Mouse (Mus musculus) heart, postnatal 14 days (tissue): ENCODE measurements around the gene Wdr48. TPM values are rescaled to one million over a fixed set of nuclear protein-coding genes. Genes with fewer than 3 reads are reported as not detected.

Source experiments
- DNase-seq, 2 experiments: peaks; one replicate each; pipeline ENCODE4 v3.0.0; 2021 to 2022
- intact Hi-C: fragments of 180-260 bp; cut with DNase I; formaldehyde crosslinking; loops from one replicate; pipeline ENCODE4 v1.15.1; 2025
- long read RNA-seq, 2 experiments: library from polyadenylated mRNA; stranded (forward); transcript quantifications; one replicate each; pipeline ENCODE4 v2.0.0; 2021
- total RNA-seq, 2 experiments: library from RNA; stranded (reverse); gene quantifications; 2 replicates each; pipeline ENCODE4 v1.2.3; 2021

Wdr48 gene
- 10 to 100 TPM; 28.9 to 29.6 TPM for total RNA-seq
- long read RNA-seq, experiment 1, transcript Wdr48-201 (19 exons, 3,845 nt), result major isoform, 13 of 15 reads
- long read RNA-seq, experiment 1, partial matches to known transcripts, result 1 of 15 reads
- long read RNA-seq, experiment 1, other reads (novel, unspliced or antisense), result 1 of 15 reads
- long read RNA-seq, experiment 2, transcript Wdr48-201 (19 exons, 3,845 nt), result major isoform, 7 of 12 reads
- long read RNA-seq, experiment 2, partial matches to known transcripts, result 1 of 12 reads
- long read RNA-seq, experiment 2, other reads (novel, unspliced or antisense), result 4 of 12 reads

- peak; percentile 94 to 98 for DNase-seq
These were observed at the start of gene Wdr48 for GRCm38 (mm10) chr9:119894339-119895009. Gene Wdr48 (plus strand): TSS chr9:119894878.

GRCm38 (mm10) chr9:119847187-119847586 is 47.5 kb upstream of the Wdr48 start:
- DNase-seq, result no peak
- intact Hi-C loops, result no loop called here

More at GRCm38 (mm10) chr9:119894339-119895009, at the start of gene Wdr48:
- intact Hi-C loops, result loop anchor here (5.0 kb wide), 1 partner anchor 437 kb away; no protein-coding TSS in a partner anchor

GRCm38 (mm10) chr9:119848671-119849070 is 46.0 kb upstream of the Wdr48 start:
- intact Hi-C loops, result no loop called here
- no peak for DNase-seq

- DNase-seq, result no peak
- intact Hi-C loops, result no loop called here
These were observed 45.5 kb upstream of the Wdr48 start for GRCm38 (mm10) chr9:119849214-119849613.

- no peak for DNase-seq
- intact Hi-C loops, result no loop called here
These were observed 42.2 kb upstream of the Wdr48 start for GRCm38 (mm10) chr9:119852347-119853030.

- intact Hi-C loops, result no loop called here
- DNase-seq, result no peak
These were observed 41.4 kb upstream of the Wdr48 start for GRCm38 (mm10) chr9:119853071-119853846.

GRCm38 (mm10) chr9:119854170-119854569 is 40.5 kb upstream of the Wdr48 start:
- DNase-seq, result no peak
- intact Hi-C loops, result no loop called here

GRCm38 (mm10) chr9:119887144-119887901 is 7.4 kb upstream of the Wdr48 start:
- no peak for DNase-seq
- intact Hi-C loops, result no loop called here

GRCm38 (mm10) chr9:119888843-119889246 is 5.8 kb upstream of the Wdr48 start:
- intact Hi-C loops, result no loop called here
- DNase-seq, result no peak

GRCm38 (mm10) chr9:119889446-119889845 is 5.2 kb upstream of the Wdr48 start:
- intact Hi-C loops, result no loop called here
- no peak for DNase-seq

GRCm38 (mm10) chr9:119890692-119891091 is 4.0 kb upstream of the Wdr48 start:
- DNase-seq, result peak in 1 of 2 experiments; percentile 38
- intact Hi-C loops, result loop anchor here (1.0 to 5.0 kb wide), 3 partner anchors 98 to 433 kb away; no protein-coding TSS in a partner anchor

GRCm38 (mm10) chr9:119893881-119894280 is 797 bp upstream of the Wdr48 start:
- no peak for DNase-seq
- intact Hi-C loops, result loop anchor here (5.0 kb wide), 1 partner anchor 437 kb away; no protein-coding TSS in a partner anchor

- intact Hi-C loops, result no loop called here
- peak in 1 of 2 experiments; percentile 37 for DNase-seq
These were observed 503 bp downstream of the Wdr48 start for GRCm38 (mm10) chr9:119895040-119895721.

GRCm38 (mm10) chr9:119899446-119899845 is 4.8 kb downstream of the Wdr48 start:
- no peak for DNase-seq
- intact Hi-C loops, result no loop called here

GRCm38 (mm10) chr9:119902410-119903151 is 7.9 kb downstream of the Wdr48 start:
- intact Hi-C loops, result no loop called here

GRCm38 (mm10) chr9:119908708-119909107 is 14.0 kb downstream of the Wdr48 start:
- DNase-seq, result no peak
- intact Hi-C loops, result no loop called here

More at GRCm38 (mm10) chr9:119902410-119903151, 7.9 kb downstream of the Wdr48 start:
- no peak for DNase-seq

GRCm38 (mm10) chr9:119909931-119910330 is 15.3 kb downstream of the Wdr48 start:
- intact Hi-C loops, result loop anchor here (5.0 kb wide), 2 partner anchors 107 to 162 kb away; no protein-coding TSS in a partner anchor
- no peak for DNase-seq
